Mouse (Mus musculus) CH12F3 (cell line): ENCODE results near the gene Sec16b.

Source experiments
- in situ Hi-C: fragments of 300-500 bp; cut with MboI; formaldehyde crosslinking; loops from 2 replicates; pipeline ENCODE4 v1.14.3; 2020; ENCODE audit warnings: low sequenced_read_pairs

Gene Sec16b

DNA sequence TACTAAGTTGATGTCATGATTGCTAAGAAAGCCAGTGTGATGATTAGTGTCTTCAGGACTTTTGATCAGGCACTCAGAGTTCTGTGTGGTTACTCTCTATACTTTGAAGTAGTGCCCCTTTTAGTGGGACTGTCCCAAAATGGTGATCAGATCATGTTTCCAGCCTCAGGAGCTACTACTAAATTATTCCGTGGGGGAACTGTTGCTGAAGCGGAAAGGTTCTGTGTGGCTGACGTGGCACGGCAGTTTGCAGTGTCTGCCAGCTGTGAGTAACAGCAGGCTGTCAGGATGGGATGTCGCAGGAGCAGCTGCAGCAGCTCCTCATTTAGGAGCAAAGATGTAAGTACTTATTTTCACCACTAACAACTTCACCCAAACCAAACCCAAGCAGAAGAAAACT, at the start of gene Sec16b:
Gene Sec16b (plus strand): TSS at position 207 of the 400 bp plus-strand sequence.
- in situ Hi-C loops: no loop called here

DNA sequence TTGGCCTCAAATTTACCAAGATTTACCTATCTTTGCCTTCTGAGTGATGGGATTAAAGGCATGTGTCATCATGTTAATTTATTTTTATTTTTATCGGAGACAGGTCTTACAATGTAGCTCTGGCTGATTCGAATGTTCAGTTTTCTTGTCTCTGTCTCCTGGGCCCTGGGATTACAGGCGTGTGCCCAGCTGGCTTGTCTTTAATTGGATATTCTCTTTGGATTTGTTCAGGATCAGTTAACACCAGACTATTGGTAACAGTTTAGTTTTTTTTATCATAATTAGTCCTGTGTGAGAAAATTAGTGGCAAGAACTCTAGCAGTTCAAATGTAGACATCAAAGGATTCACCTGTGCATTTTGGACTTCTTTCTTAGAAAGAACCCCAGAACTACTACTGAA, 48.7 kb upstream of the Sec16b start:
- in situ Hi-C loops: no loop called here

DNA sequence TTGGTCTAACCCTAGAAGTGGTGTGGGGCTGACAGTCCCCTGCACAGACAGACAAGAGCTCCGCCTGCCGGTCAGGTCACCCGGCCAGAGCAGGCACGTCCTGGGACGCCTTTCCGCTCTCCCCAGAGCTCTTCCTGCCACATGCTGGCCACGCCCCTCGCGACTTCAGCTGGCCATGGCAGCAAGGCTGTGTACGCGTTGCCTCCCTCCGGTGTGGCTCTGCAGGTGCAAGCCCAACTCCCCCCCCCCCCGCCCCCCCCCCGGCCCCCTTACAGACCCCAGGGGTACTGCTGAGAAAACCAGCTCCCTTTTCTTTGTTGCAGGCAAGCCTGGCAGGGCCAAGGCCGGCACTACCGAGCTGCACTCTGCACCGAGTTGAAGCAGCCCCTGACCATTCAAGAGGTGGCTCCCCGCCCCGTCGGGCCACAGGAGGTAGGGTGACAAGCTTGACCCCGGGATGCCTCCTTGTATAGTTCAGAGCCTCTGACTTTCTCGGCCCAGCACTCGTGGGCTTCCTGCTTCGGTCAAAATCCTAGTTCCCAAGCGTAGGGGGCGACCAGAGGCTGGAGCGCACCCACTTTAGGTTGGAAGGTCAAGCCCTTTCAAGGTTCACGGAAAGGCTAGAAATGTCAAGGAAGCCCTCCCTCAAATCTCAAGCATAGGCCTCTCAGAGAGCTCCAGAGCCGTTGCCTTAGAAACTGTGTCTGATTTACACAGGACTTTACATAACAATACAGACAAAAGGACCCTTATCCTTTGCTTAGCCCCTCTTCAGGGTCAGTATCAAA, 47.9 kb upstream of the Sec16b start, which contains the start of gene Cryzl2:
Gene Cryzl2 (plus strand): TSS at position 157 of the 788 bp plus-strand sequence.
- in situ Hi-C loops: no loop called here

DNA sequence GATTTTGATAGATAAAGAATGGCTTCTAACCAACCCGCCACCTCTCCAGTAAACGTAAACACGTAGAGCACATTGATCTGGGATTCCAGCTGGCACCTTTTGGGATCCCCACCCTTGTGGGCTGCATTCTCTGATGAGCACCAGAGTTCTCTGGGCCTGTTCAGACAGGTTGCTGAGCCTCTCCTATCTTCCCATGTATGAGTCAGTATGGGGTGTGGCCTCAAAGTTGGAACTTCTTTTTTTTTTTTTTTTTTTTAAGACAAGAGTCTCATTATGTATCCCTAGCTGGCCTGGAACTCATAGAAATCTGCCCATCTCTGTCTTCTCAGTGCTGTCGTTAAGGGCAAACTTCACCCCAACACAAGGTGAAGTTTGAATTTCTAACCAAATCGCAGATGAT, 46.6 kb upstream of the Sec16b start:
- in situ Hi-C loops: no loop called here

DNA sequence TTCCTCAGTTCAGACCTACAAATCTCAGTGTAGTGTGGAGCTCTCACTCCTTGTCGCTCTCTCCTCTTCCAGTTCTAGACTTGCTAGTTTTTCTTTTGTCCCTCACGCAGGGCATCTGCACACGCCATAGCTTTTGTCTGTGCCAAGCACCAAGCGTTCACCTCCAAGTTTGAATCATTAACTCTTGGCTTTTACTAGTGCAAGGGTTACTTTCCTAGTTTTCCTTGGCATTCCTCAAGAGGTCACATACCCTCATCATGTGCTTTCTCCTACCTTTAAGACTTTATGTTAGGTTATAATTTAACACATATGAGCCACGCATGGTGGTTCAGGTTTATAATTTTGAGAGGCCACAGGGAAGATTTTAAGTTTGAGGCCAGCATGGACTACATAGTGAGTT, 45.3 kb upstream of the Sec16b start:
- in situ Hi-C loops: no loop called here

DNA sequence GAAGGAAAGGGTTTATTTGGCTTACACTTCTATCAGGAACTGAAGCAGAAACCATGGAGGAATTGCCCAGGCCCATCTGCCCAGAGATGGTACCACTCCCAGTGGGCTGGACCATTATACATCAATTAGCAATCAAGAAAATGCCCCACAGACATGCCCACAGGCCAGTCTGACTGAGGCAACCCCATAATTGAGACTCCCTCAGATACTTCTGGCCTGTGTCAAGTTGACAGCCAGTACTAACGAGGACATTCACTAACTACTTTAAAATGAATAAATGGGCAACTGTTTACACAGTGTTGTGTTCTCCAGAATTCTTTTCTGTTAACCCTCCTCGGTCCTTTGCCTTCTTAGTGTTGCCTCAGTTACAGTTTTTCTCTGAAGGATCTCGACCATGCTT, 44.2 kb upstream of the Sec16b start:
- in situ Hi-C loops: no loop called here

DNA sequence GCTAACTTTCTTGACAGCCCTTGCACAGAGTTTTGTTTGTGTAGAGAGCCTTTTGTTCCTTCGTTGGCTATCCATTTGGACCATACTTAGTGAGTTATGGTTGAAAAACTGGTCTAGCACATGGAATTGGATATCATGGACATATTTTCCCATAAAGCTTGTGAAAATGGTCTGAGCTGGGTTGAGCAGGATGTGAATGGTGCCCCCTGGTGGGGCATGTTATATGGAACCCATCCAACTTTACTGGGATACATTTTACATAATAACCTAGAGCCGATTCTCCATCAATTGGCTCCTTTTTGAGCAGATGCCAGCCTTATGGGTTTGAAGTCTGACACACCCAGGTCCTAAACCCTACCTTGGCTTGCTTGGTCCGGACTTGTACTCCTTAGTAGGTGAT, 41.3 kb upstream of the Sec16b start:
- in situ Hi-C loops: no loop called here

DNA sequence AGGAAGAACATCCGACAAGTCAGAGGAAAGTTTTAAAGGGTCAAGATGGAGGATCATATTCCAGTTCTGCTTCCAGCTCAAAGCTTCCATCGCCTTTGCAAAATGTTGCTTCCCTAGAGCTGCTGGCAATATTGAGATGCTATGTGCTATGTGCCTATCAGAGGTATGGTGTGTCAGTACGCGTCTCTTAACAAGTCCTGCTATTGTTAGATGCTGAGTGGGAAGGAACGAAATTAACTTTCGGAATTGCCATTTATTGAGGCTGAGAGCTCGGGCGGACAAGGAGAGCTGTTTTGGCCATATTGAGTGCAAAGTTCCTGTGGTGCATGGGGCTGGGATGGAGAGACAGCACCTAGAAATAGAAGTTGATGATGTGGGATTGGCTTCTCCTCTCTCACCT, 38.7 kb upstream of the Sec16b start:
- in situ Hi-C loops: no loop called here

DNA sequence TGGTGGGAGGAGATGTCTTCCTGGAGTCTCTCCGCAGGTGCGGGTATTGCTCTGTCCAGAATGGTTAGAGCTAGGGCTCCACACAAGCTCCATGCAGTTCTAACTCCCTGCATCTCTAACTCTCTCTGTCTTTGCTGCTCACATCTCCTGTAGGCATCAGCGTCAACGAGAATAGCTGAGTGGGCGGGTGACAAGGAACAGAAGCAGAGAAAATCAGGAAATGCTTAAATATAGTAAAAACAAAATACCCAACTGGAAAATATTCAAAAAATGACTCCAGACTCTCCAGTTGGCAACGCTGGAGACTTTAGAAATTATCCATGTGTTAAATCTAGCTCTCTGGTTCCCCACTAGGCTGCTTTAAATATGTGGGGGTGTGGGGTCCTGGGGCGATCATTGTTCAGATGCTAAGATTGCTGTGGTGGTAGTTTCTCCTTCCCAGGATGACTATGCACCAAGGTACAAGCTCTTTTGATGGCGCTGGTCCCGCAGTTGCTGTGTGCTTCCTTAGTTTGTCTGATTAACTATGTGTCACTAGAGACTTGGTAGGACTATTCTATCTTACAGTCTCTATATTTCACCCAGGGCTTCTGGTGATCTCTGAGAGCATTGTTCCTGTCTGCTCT, 35.7 kb upstream of the Sec16b start:
- in situ Hi-C loops: no loop called here

DNA sequence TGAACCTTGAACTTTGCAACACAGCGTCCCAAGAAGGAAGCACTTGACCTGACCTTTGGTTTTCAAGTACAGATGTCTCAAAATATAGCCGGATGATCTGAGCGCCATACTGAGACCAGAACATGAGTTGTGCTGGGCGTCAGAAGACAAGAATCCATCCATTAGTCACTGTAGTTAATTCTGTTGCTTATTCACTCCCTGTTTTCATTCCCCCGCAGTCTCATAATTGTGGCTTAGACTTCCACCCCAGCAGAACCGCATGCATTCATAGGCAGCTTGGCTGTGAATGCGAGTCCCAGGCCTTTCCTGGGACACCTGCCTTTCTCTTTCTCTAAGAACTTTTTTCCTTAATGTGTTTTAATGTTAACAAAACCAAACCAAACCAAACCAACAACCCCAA, 33.8 kb upstream of the Sec16b start:
- in situ Hi-C loops: no loop called here

DNA sequence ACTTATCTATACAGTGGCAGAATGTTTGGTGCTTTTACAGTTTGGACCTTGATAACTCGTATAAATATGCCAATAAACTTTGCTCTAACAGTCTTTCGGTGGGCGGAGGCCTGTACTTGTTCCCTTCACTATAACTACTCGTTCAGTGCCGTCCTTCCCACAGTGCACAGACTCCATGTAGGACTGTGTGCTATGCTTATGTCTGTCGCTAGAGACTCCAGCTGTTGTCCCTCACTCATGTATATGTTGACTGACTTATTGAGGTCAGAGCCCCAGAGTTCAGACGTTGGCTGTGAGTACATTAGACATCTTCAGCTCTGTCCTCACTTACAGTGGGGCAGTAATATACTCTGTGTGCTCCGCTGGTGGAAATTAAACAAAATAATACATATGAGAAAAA, 31.7 kb upstream of the Sec16b start:
- in situ Hi-C loops: no loop called here

DNA sequence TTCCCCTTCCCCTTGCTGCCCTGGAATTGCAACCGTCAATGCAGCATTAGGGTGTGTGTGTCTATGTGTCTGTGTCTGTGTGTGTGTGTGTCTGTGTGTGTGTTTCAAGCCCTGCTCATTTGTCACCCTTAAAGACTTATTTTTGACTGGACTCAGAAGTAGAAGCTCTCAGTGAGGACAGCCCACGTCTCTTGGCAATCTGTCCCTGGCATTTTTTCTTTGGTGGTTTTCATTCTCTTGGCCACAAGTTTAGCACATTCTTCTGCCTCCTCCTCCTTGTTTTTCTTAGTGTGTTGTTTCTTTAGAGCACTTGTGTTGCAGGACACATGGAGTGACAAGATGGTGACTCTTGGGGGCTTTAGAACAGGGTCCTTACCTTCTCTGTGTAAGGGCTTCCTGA, 30.3 kb upstream of the Sec16b start:
- in situ Hi-C loops: no loop called here

DNA sequence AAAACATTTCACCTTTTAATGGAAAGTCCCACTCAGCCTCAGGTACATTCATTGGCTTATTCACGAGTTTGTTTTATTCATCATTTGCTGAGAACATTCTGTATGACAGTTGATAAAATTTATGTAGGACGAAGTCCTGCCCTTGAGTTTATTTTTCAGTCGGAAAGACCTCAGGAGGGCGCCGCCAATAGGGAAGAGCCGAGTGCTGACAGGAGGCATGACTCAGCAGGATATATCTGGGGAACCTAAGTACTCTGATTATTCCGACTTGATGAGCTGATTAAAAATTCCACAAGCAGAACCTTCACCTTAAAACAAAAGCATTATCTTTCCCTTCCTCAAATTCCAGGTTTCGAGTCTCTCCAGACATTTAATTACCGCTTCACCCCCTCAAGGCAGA, 26.4 kb upstream of the Sec16b start:
- in situ Hi-C loops: no loop called here

DNA sequence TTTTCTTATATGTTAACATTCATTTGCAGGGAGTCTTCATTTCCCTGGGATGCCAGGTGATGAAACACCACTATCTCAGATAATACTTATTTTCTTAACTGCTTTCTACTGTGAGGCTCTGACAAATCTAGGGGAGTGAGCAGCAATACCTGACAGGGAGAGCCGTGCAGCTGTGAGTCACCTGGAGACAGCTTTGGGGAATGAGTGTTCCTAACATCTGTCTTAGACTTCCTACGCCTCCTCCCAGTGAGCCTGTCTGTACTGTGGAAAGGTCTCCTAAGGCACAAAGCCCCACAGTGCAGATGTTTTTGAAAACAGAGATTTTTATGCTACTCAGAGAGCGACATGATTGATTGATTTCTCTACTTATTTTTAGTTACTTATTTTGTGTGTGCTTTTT, 25.6 kb upstream of the Sec16b start:
- in situ Hi-C loops: no loop called here

DNA sequence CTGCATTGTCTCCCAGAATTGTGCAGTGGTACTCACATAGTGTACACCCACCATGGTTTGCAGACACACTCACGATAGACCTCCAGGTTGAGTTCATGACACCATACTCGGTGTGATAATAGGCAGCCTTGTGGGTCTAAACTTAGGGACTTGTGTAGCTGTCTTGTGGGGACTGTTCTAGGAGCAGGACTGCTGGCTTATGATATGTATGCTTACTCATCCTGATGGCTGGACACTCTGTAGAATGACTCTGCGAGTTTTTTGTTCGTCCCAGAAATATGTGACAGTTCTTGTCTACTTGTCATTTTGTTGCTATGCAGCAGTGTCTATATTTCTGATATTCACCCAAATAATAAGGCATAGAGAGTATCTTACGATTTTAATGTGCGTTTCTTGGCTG, 24.9 kb upstream of the Sec16b start:
- in situ Hi-C loops: no loop called here

DNA sequence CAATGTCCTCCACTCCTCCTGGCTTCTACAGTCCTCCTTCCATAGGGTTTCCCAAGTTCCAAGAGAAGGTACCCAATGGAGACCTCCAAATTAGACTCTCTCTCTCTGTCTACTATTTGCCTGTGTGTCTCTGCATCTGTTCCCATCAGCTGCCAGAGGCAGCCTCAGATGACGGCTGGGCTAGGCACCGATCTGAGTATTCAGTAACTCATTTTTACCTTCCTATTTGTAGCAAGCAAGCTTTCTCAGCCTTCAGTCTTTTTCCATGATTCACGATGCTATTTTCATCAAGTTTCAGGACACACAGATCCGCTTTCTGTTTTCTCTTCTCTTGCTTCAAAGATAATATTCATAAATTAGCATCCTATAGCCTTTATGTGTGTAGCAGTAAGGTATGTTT, 22.4 kb upstream of the Sec16b start:
- in situ Hi-C loops: no loop called here

DNA sequence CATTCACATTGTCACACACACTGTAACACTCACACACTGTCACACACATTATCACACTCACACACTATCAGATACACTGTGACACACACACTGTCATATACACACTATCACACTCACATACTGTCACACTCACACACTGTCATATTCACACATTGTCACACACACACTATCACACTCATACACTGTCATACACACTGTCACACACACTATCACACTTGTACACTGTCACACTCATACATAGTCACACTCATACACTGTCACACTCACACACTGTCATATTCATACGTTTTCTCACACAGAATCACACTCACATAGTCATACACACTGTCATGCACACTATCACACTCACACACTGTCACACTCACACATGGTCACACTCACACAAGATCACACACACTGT, 5.9 kb upstream of the Sec16b start:
- in situ Hi-C loops: no loop called here

DNA sequence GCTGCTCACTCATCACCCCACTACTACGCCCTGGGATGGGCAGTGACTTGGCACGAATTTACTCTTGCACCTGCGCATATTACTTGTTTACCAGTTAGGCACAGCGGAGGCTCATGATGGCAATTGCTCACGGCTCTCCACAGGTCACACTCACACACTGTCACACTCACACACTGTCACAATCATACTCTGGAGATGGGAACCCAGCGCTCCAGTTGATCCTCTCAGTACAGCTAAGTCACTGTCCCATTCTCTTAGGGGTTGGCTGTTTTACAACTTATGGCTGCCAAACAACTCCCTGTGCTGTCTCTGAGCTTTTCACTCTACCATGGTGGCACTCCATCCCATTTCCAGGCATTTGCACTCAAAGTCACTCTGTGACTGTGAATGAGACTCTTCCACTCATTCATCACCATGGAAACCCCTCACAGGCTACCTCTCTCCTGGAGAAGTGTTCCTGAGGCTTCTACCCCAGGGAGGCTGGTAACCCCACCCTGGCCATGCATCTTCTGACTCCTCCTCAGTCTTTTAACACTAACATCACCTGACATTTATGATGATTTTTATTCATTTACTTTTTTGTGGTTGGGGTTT, 5.1 kb upstream of the Sec16b start:
- in situ Hi-C loops: no loop called here

DNA sequence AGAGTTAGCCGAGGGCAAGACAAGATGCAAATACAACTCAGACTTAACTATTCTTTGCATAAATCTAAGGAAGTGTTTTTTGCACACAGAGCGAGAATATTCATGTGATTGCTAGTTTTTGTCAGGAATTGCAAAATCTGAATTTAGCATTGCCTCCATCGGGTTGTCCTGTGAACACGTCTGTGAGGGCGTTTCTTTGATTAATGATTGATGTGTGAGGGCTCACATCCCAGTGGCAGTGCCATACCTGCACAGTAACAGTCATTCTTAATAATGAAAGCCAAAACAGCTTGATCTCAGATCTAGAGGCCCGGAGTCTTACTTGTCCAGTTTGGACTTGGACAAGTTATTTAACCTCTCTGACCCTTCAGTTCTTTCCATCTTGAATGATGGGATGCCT, 3.5 kb upstream of the Sec16b start:
- in situ Hi-C loops: no loop called here

DNA sequence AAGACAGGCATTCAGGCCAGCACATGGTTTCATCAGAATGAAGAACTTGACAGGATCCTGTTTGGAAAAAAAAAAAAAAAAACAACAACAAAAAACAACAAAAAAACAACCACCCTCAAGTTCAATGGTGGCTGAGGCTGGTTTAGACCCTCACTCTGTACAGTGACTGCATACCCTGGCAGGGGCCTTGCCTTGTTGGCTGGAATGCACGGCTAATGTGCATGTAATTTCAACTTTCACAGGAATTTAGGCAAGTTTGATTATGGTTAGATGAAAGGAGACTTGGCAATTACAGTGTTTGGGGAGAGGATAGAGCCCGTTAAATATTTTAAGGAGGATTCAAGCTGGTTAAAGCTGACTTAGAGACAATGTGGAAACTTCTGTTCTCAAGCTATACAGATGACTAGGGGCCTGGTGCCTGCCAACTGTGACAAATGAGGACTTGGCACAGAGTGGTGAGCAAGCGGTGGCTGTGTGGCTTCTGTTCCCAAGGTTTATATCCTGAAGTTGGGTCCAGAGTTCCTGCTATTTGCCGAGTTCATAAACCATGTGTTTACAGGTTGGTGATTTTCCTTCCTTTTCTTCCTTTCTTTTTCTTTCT, 567 bp downstream of the Sec16b start:
- in situ Hi-C loops: no loop called here

DNA sequence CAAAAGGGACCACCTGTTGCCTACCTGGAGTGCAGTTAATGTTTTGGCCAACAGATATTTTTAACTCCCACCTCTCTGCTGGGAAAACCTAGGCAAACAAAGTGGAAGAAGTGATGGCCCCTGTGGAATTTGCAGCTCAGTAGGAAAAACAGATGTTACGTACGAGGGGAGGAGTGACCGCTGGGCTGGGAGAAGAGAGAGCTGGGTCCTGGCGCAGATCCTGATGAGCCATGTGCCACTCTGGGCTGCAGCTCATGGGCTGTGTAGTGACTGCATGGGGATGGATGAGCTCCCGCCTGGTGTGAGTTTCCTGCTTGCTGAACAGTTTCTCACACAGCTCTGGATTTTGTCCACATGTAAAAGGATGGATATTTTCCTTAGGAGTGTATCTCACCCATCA, 1.3 kb downstream of the Sec16b start:
- in situ Hi-C loops: no loop called here
